Mouse (Mus musculus) megakaryocyte, adult 5-6 weeks (primary cell): ENCODE data around the gene Krt25. TPM values are rescaled to one million over a fixed set of nuclear protein-coding genes. Genes with fewer than 3 reads are reported as not detected.

Source experiments
- ATAC-seq: 2 replicates; pipeline ENCODE4 v1.8.0; 2016; ENCODE audit warnings: mild to moderate bottlenecking, inconsistent platforms; ENCODE audit not compliant: poor library complexity, severe bottlenecking
- total RNA-seq, 2 experiments: library from RNA; stranded (forward) in 1 of 2; stranded (reverse) in 1 of 2; fragments of 153-499, 151-499 nt in 1 of 2; fragments of 221-1000, 200-1000 nt in 1 of 2; gene quantifications; 2 replicates each; pipeline versions ENCODE4 v1.2.3 to v1.2.4; 2015 to 2017

Krt25 gene
- total RNA-seq (2015): not detected in 2 replicates
- not detected in 2 replicates for total RNA-seq (2017)

GRCm38 (mm10) chr11:99322851-99323250 is at the start of gene Krt25:
Gene Krt25, minus strand, starts transcription at chr11:99322951.
- ATAC-seq: no peak

GRCm38 (mm10) chr11:99369853-99370451 is 47.2 kb upstream of the Krt25 start:
- ATAC-seq: peak; percentile 33; the same call in 1 of the 2 replicates

- ATAC-seq: no peak
These were observed 46.5 kb upstream of the Krt25 start for GRCm38 (mm10) chr11:99369229-99369628.

- no peak for ATAC-seq
These were observed 44.0 kb upstream of the Krt25 start for GRCm38 (mm10) chr11:99366791-99367190.

- no peak for ATAC-seq
These were observed 41.7 kb upstream of the Krt25 start for GRCm38 (mm10) chr11:99364412-99364811.

- ATAC-seq: no peak
These were observed 38.7 kb upstream of the Krt25 start for GRCm38 (mm10) chr11:99361423-99361822.

- ATAC-seq: no peak
These were observed 28.3 kb upstream of the Krt25 start, which contains the start of gene Krt27 for GRCm38 (mm10) chr11:99351004-99351403. Gene Krt27, minus strand, starts transcription at chr11:99351104.

- ATAC-seq: no peak
These were observed 16.6 kb upstream of the Krt25 start for GRCm38 (mm10) chr11:99339299-99339847.

- ATAC-seq: no peak
These were observed 15.1 kb upstream of the Krt25 start, which contains the start of gene Krt26 for GRCm38 (mm10) chr11:99337866-99338265. Gene Krt26, minus strand, starts transcription at chr11:99337966.

- ATAC-seq: no peak
These were observed 10.7 kb upstream of the Krt25 start for GRCm38 (mm10) chr11:99333426-99333825.

GRCm38 (mm10) chr11:99329655-99330054 is 6.9 kb upstream of the Krt25 start:
- ATAC-seq: no peak

GRCm38 (mm10) chr11:99321094-99321493 is 1.7 kb downstream of the Krt25 start:
- ATAC-seq: no peak

- no peak for ATAC-seq
These were observed 3.6 kb downstream of the Krt25 start for GRCm38 (mm10) chr11:99319127-99319526.

GRCm38 (mm10) chr11:99316543-99316942 is 6.2 kb downstream of the Krt25 start:
- ATAC-seq: no peak

- ATAC-seq: no peak
These were observed 8.2 kb downstream of the Krt25 start for GRCm38 (mm10) chr11:99314594-99314993.

GRCm38 (mm10) chr11:99310882-99311281 is 11.9 kb downstream of the Krt25 start:
- ATAC-seq: no peak

GRCm38 (mm10) chr11:99307579-99307978 is 15.2 kb downstream of the Krt25 start:
- ATAC-seq: no peak; the same call in 1 of the 2 replicates

- ATAC-seq: no peak
These were observed 27.7 kb downstream of the Krt25 start for GRCm38 (mm10) chr11:99295039-99295438.

- ATAC-seq: no peak
These were observed 29.9 kb downstream of the Krt25 start for GRCm38 (mm10) chr11:99292846-99293245.

- no peak for ATAC-seq
These were observed 37.9 kb downstream of the Krt25 start, which contains the start of gene Krt24 for GRCm38 (mm10) chr11:99284833-99285312. Gene Krt24, minus strand, starts transcription at chr11:99285262.

- ATAC-seq: no peak
These were observed 38.7 kb downstream of the Krt25 start for GRCm38 (mm10) chr11:99284011-99284410.

GRCm38 (mm10) chr11:99283334-99283733 is 39.4 kb downstream of the Krt25 start:
- no peak for ATAC-seq
